Mouse (Mus musculus) C2C12 (cell line): Measurements from ENCODE around the gene Irf1.

ENCODE experiments used
- CEBPB ChIP-seq: IDR thresholded peaks from one replicate; pipeline ENCODE4 v1.6.1; 2011; ENCODE audit warnings: low read depth, mild to moderate bottlenecking, control low read depth, moderate library complexity
- CTCF ChIP-seq: IDR thresholded peaks from one replicate; pipeline ENCODE4 v1.5.1; 2011; ENCODE audit not compliant: control insufficient read depth, insufficient read depth, insufficient read length
- FOSL1 ChIP-seq: IDR thresholded peaks from one replicate; pipeline ENCODE4 v1.8.0; 2011; ENCODE audit warnings: mild to moderate bottlenecking, low read length; ENCODE audit not compliant: poor library complexity, insufficient read depth, severe bottlenecking
- MAX ChIP-seq: IDR thresholded peaks from one replicate; pipeline ENCODE4 v1.6.1; 2011; ENCODE audit warnings: mild to moderate bottlenecking, control low read depth
- MYOD1 ChIP-seq: IDR thresholded peaks from one replicate; pipeline ENCODE4 v1.6.1; 2011; ENCODE audit warnings: low read depth; ENCODE audit not compliant: control insufficient read depth, insufficient read length
- MYOG ChIP-seq: IDR thresholded peaks from one replicate; pipeline ENCODE4 v1.6.1; 2011; ENCODE audit not compliant: control insufficient read depth, insufficient read length; ENCODE audit errors: extremely low read depth
- USF1 ChIP-seq: IDR thresholded peaks from one replicate; pipeline ENCODE4 v1.6.1; 2011; ENCODE audit warnings: low read depth, mild to moderate bottlenecking, control low read depth, moderate library complexity

DNA sequence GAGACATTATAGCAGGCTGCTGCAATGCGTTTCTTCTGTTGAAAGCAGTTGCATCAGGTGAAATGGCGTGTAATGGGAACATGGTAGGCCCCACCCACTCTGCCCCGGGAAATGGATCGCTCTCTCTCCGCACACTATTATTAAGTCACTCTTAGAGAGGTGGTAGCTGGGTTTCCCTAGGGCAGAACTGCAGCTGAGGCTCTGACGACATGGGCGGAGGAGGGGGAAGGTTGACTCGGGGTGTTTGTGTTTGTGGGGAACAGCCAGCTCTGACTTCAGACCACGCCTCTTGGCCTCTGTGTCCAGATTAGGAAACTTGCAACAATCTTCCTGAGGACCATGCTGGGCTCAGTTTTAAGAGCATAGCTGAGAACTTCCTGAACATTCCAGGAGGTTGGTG is 36.0 kb downstream of the Irf1 start:
- TF ChIP-seq USF1 = no peak
- no peak for TF ChIP-seq CTCF
- TF ChIP-seq MAX = no peak
- TF ChIP-seq MYOG = no peak
- TF ChIP-seq CEBPB = no peak
- TF ChIP-seq FOSL1 = no peak
- no peak for TF ChIP-seq MYOD1
